Mouse (Mus musculus) C2C12 (cell line): Measurements from ENCODE around the gene Foxp1. TPM values are rescaled to one million over a fixed set of nuclear protein-coding genes. Genes with fewer than 3 reads are reported as not detected.

Experiments
- H3K27me3 ChIP-seq: one replicate; pipeline ENCODE4 v1.6.1; 2011; ENCODE audit not compliant: control insufficient read depth, insufficient read depth, insufficient read length
- H3K36me3 ChIP-seq: one replicate; pipeline ENCODE4 v1.6.1; 2011; ENCODE audit not compliant: control insufficient read depth, insufficient read depth
- H3K4me3 ChIP-seq: one replicate; pipeline ENCODE4 v1.5.1; 2011; ENCODE audit warnings: mild to moderate bottlenecking, control low read depth; ENCODE audit not compliant: poor library complexity, insufficient read depth, severe bottlenecking
- H3K79me2 ChIP-seq: one replicate; pipeline ENCODE4 v1.6.1; 2011; ENCODE audit not compliant: control insufficient read depth, insufficient read depth
- H3K79me3 ChIP-seq: one replicate; pipeline ENCODE4 v1.6.1; 2011; ENCODE audit warnings: low read depth, control low read depth
- H3ac ChIP-seq: one replicate; pipeline ENCODE3; 2011; ENCODE audit warnings: low read depth; ENCODE audit not compliant: control insufficient read depth, insufficient read length
- CEBPB ChIP-seq: IDR thresholded peaks from one replicate; pipeline ENCODE4 v1.6.1; 2011; ENCODE audit warnings: low read depth, mild to moderate bottlenecking, control low read depth, moderate library complexity
- CTCF ChIP-seq: IDR thresholded peaks from one replicate; pipeline ENCODE4 v1.5.1; 2011; ENCODE audit not compliant: control insufficient read depth, insufficient read depth, insufficient read length
- FOSL1 ChIP-seq: IDR thresholded peaks from one replicate; pipeline ENCODE4 v1.8.0; 2011; ENCODE audit warnings: mild to moderate bottlenecking, low read length; ENCODE audit not compliant: poor library complexity, insufficient read depth, severe bottlenecking
- MAX ChIP-seq: IDR thresholded peaks from one replicate; pipeline ENCODE4 v1.6.1; 2011; ENCODE audit warnings: mild to moderate bottlenecking, control low read depth
- MYOD1 ChIP-seq: IDR thresholded peaks from one replicate; pipeline ENCODE4 v1.6.1; 2011; ENCODE audit warnings: low read depth; ENCODE audit not compliant: control insufficient read depth, insufficient read length
- MYOG ChIP-seq: IDR thresholded peaks from one replicate; pipeline ENCODE4 v1.6.1; 2011; ENCODE audit not compliant: control insufficient read depth, insufficient read length; ENCODE audit errors: extremely low read depth
- USF1 ChIP-seq: IDR thresholded peaks from one replicate; pipeline ENCODE4 v1.6.1; 2011; ENCODE audit warnings: low read depth, mild to moderate bottlenecking, control low read depth, moderate library complexity
- polyA plus RNA-seq: library from polyadenylated mRNA; unstranded; fragments of >200 nt; fragmentation: generic; extraction: Trizol; gene quantifications from one replicate; pipeline ENCODE4 v1.2.1, GENCODE M21; 2012; ENCODE audit warnings: missing spikeins

The Foxp1 gene
- polyA plus RNA-seq, 1 experiment, result 25.9 TPM

DNA sequence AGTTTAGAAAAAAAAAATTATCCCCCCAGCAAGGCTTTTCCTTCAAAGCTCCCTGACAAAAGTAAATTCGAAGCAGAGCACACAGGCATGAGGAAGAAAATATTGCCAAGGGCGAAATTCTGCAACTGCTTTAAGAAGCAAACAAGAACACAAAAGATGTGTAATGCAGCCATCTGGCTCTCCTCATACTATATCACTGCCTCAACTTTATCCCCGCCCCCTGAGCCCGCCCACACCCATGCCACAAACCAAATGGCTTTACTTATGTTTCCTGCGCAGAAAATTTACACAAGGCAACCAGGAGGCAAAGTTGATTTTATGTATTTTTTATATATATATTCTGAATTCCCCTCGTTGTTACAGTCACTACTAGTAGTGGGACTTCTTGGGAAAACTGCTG, 252.6 kb downstream of the Foxp1 start:
- no peak overlapping the region for H3ac ChIP-seq
- no peaks in the 10 kb centered on the region for H3K79me2 ChIP-seq
- no peak overlapping the region for H3K4me3 ChIP-seq
- no peaks in the 10 kb centered on the region for H3K36me3 ChIP-seq
- TF ChIP-seq USF1 (no peak), MYOG (no peak), FOSL1 (no peak), MYOD1 (no peak), MAX (no peak), CEBPB (no peak), CTCF (no peak)
- no peaks in the 10 kb centered on the region for H3K27me3 ChIP-seq
- no peaks in the 10 kb centered on the region for H3K79me3 ChIP-seq

DNA sequence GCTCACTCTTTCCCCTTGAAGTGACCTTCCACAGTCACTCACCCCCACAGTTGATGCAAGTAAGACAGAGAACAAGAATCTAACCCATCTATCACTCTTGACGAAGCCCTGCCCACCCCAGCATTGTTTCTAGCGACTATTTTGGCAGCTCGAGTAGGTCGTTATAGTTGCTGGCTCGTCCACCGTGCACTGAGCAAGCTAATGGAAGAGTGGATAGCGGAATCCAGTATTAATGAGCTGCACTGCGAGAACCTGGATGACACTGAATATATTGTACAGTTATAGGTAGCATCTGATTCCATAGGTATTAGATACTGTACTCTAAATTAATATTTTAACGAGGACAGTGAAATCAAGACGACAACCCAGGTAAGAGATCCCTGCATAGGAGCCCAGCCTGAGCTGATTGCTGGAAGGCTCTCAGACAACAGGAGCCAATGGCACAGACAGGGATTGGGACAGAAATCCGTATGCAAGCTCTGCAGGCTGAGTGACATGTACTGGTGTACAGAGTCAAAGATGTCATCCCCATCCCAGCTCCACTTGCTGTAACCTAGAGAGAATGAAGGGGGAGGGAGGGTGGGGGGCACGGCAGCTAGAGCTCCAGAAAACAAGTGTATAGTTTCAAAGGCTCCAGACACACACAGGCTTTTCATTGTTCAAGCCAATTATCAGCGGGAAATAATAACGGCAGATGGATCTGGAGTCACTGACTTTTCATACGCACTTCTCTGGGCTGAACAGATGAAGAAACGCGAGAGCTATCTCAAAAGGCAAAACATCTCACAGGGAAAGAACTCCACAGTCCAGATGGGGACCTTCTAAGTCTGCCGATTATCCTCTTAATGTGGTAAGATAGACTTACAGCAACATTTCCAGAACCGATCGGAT, 254.1 kb downstream of the Foxp1 start:
- Histone ChIP-seq H3K79me3 (no peaks in the 10 kb centered on the region), H3K36me3 (no peaks in the 10 kb centered on the region), H3ac (no peak overlapping the region), H3K27me3 (no peaks in the 10 kb centered on the region), H3K79me2 (no peaks in the 10 kb centered on the region), H3K4me3 (no peak overlapping the region)
- TF ChIP-seq MAX (no peak), CEBPB (no peak), FOSL1 (no peak), USF1 (no peak), CTCF (no peak), MYOD1 (no peak), MYOG (no peak)

- TF ChIP-seq FOSL1 (no peak), CTCF (no peak)
- Histone ChIP-seq H3ac (no peak overlapping the region), H3K79me3 (no peaks in the 10 kb centered on the region), H3K36me3 (no peaks in the 10 kb centered on the region), H3K27me3 (no peaks in the 10 kb centered on the region), H3K4me3 (no peak overlapping the region), H3K79me2 (no peaks in the 10 kb centered on the region)
Observed at GRCm38 (mm10) chr6:99265945-99266656, 256.4 kb downstream of the Foxp1 start.

DNA sequence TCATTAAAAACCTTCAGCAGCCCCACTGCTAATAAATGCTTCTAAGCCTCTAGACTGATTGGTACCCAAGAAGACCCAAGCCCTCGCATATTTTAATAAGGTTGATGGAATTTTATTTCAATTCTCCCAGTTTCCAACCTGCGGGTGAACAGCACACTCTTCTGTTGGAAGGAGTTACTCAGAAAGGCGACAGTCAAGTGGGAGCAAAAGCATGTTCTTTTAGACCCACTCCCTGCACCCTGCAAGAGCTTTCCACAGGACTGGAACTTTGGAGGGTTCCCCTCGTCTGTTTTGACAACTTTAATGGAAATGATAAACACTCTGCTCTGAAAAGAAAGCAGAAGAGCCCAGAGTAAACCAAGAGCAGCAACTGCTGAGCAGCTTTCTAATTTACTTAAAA, 257.3 kb downstream of the Foxp1 start:
- no peaks in the 10 kb centered on the region for H3K27me3 ChIP-seq
- TF ChIP-seq CEBPB (no peak), FOSL1 (no peak), MYOD1 (no peak), MYOG (no peak), USF1 (no peak), CTCF (no peak), MAX (no peak)
- no peaks in the 10 kb centered on the region for H3K79me3 ChIP-seq
- H3K4me3 ChIP-seq, result no peak overlapping the region
- H3ac ChIP-seq, result no peak overlapping the region
- H3K36me3 ChIP-seq, result no peaks in the 10 kb centered on the region
- H3K79me2 ChIP-seq, result no peaks in the 10 kb centered on the region

GRCm38 (mm10) chr6:99264192-99265093, 258.1 kb downstream of the Foxp1 start:
- H3K4me3 ChIP-seq, result no peak overlapping the region
- H3K27me3 ChIP-seq, result no peaks in the 10 kb centered on the region
- H3ac ChIP-seq, result no peak overlapping the region
- no peaks in the 10 kb centered on the region for H3K36me3 ChIP-seq
- no peaks in the 10 kb centered on the region for H3K79me2 ChIP-seq
- no peaks in the 10 kb centered on the region for H3K79me3 ChIP-seq
- TF ChIP-seq MYOG (no peak), MAX (no peak), MYOD1 (no peak), USF1 (no peak), CEBPB (no peak)
